Mouse (Mus musculus): ENCODE results near the gene Txndc2. TPM values are rescaled to one million over a fixed set of nuclear protein-coding genes. Genes with fewer than 3 reads are reported as not detected.

The Txndc2 gene
- total and polyA plus RNA-seq, 3 experiments, result 0.12 TPM; not detected in 2

- peak within 1 kb of the TSS; percentile 96 for H3K9ac ChIP-seq (ENCODE audit: low read depth, low read length)
- H3K79me2 ChIP-seq (replicated peaks; ENCODE audit: control insufficient read depth, insufficient read depth, low read length), result peaks cover 9% of the 10 kb centered on the region
- peaks cover 19% of the 10 kb centered on the region for H3K36me3 ChIP-seq (ENCODE audit: control insufficient read depth, insufficient read depth, low read length)
- peak within 1 kb of the TSS; percentile 81 for H3K4me3 ChIP-seq
- peaks cover 8% of the 10 kb centered on the region for H3K4me1 ChIP-seq (ENCODE audit: control insufficient read depth, insufficient read depth, low read length)
- under 1% methylated on average over 83 of the region's 85 CpGs for WGBS
- DNase-seq, result peak; percentile 99
- no peaks in the 10 kb centered on the region for H3K27me3 ChIP-seq (ENCODE audit: control insufficient read depth, insufficient read depth, low read length)
- H3K27ac ChIP-seq, result peak within 1 kb of the TSS; percentile 100
- intact Hi-C loops (cut with DNase I), result loop anchor here (2.0 kb wide), 2 partner anchors 171 to 487 kb away; partner anchors contain the start of gene Ndufv2
- TF ChIP-seq EP300 (IDR thresholded peaks at IDR 0.05; ENCODE audit: insufficient read depth, low read depth, low read length) (peak; percentile 42; the same call in 1 of the 2 replicates), POLR2A (IDR thresholded peaks at IDR 0.05; ENCODE audit: insufficient read depth, low read depth, low read length) (peak; percentile 72), CTCF (IDR thresholded peaks at IDR 0.05) (no peak)
Measured at GRCm38 (mm10) chr17:65613463-65614412, 28.2 kb downstream of the Txndc2 start, which contains the start of gene Vapa. Vapa (minus strand) TSS chr17:65613555.

- intact Hi-C loops (cut with DNase I), result loop anchor here (2.0 kb wide), 1 partner anchor 172 kb away; no protein-coding TSS in a partner anchor
- peak overlapping the region; percentile 96 for H3K9ac ChIP-seq (ENCODE audit: low read depth, low read length)
- TF ChIP-seq EP300 (IDR thresholded peaks at IDR 0.05; ENCODE audit: insufficient read depth, low read depth, low read length) (no peak), POLR2A (IDR thresholded peaks at IDR 0.05; ENCODE audit: insufficient read depth, low read depth, low read length) (no peak), CTCF (IDR thresholded peaks at IDR 0.05) (no peak)
- peaks cover 25% of the 10 kb centered on the region for H3K36me3 ChIP-seq (ENCODE audit: control insufficient read depth, insufficient read depth, low read length)
- peaks cover 9% of the 10 kb centered on the region for H3K79me2 ChIP-seq (replicated peaks; ENCODE audit: control insufficient read depth, insufficient read depth, low read length)
- no peaks in the 10 kb centered on the region for H3K27me3 ChIP-seq (ENCODE audit: control insufficient read depth, insufficient read depth, low read length)
- peaks cover 12% of the 10 kb centered on the region for H3K4me1 ChIP-seq (ENCODE audit: control insufficient read depth, insufficient read depth, low read length)
- H3K4me3 ChIP-seq, result peak overlapping the region; percentile 76
- DNase-seq, result no peak
- WGBS, result 1% methylated on average over 35 of the region's 42 CpGs
- peak overlapping the region; percentile 100 for H3K27ac ChIP-seq
Measured at GRCm38 (mm10) chr17:65613142-65613462, 28.9 kb downstream of the Txndc2 start.

GRCm38 (mm10) chr17:65612391-65613141, 29.4 kb downstream of the Txndc2 start:
- Histone ChIP-seq H3K79me2 (replicated peaks; ENCODE audit: control insufficient read depth, insufficient read depth, low read length) (peaks cover 12% of the 10 kb centered on the region), H3K4me3 (peak overlapping the region; percentile 81), H3K4me1 (ENCODE audit: control insufficient read depth, insufficient read depth, low read length) (peaks cover 16% of the 10 kb centered on the region), H3K27me3 (ENCODE audit: control insufficient read depth, insufficient read depth, low read length) (no peaks in the 10 kb centered on the region), H3K9ac (ENCODE audit: low read depth, low read length) (peak overlapping the region; percentile 96), H3K36me3 (ENCODE audit: control insufficient read depth, insufficient read depth, low read length) (peaks cover 30% of the 10 kb centered on the region), H3K27ac (peak overlapping the region; percentile 100)
- DNase-seq, result peak; percentile 62 to 64
- under 1% methylated on average over 61 of the region's 91 CpGs for WGBS
- intact Hi-C loops (cut with DNase I), result loop anchor here (2.0 kb wide), 1 partner anchor 172 kb away; no protein-coding TSS in a partner anchor
- TF ChIP-seq EP300 (IDR thresholded peaks at IDR 0.05; ENCODE audit: insufficient read depth, low read depth, low read length) (no peak), CTCF (IDR thresholded peaks at IDR 0.05) (no peak)

DNA sequence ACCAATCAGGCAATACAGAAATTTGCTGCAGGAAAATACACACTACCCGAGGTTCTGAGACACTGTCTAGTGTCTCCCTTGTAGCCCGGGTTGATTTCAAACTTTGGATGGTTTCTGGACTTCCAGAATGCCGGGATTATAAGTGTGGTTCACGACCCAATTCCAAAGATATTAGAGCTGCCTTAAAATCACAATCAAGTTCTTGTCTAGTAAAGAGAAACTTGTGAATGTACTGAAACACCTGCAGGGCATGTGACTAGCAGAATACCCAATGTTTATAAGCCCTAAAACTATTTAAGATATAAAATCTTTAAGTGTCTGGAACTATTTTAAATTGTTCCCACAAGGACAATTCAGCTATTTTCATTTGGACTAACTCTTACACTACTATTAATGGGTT, 30.2 kb downstream of the Txndc2 start:
- under 1% methylated on average over 4 of the region's 4 CpGs for WGBS
- Histone ChIP-seq H3K79me2 (replicated peaks; ENCODE audit: control insufficient read depth, insufficient read depth, low read length) (peaks cover 12% of the 10 kb centered on the region), H3K27me3 (ENCODE audit: control insufficient read depth, insufficient read depth, low read length) (no peaks in the 10 kb centered on the region), H3K27ac (no peak overlapping the region; the same call in 1 of the 2 replicates), H3K4me3 (peak overlapping the region; percentile 81), H3K9ac (ENCODE audit: low read depth, low read length) (no peak overlapping the region), H3K36me3 (ENCODE audit: control insufficient read depth, insufficient read depth, low read length) (peaks cover 38% of the 10 kb centered on the region), H3K4me1 (ENCODE audit: control insufficient read depth, insufficient read depth, low read length) (peaks cover 20% of the 10 kb centered on the region)
- DNase-seq, result no peak
- intact Hi-C loops (cut with DNase I), result loop anchor here (2.0 kb wide), 1 partner anchor 173 kb away; no protein-coding TSS in a partner anchor
- TF ChIP-seq CTCF (IDR thresholded peaks at IDR 0.05), result no peak
- no peak for TF ChIP-seq EP300 (IDR thresholded peaks at IDR 0.05; ENCODE audit: insufficient read depth, low read depth, low read length)
- no peak for TF ChIP-seq POLR2A (IDR thresholded peaks at IDR 0.05; ENCODE audit: insufficient read depth, low read depth, low read length)

- TF ChIP-seq EP300 (IDR thresholded peaks at IDR 0.05; ENCODE audit: insufficient read depth, low read depth, low read length) (no peak), POLR2A (IDR thresholded peaks at IDR 0.05; ENCODE audit: insufficient read depth, low read depth, low read length) (no peak), CTCF (IDR thresholded peaks at IDR 0.05) (no peak)
- 24% methylated on average over 5 of the region's 5 CpGs for WGBS
- H3K4me1 ChIP-seq (ENCODE audit: control insufficient read depth, insufficient read depth, low read length), result peaks cover 32% of the 10 kb centered on the region
Measured at GRCm38 (mm10) chr17:65608743-65609142, 33.2 kb downstream of the Txndc2 start.

More at GRCm38 (mm10) chr17:65608743-65609142, 33.2 kb downstream of the Txndc2 start:
- intact Hi-C loops (cut with DNase I), result no loop called here
- H3K79me2 ChIP-seq (replicated peaks; ENCODE audit: control insufficient read depth, insufficient read depth, low read length), result peaks cover 22% of the 10 kb centered on the region
- H3K27ac ChIP-seq, result no peak overlapping the region
- no peak overlapping the region for H3K9ac ChIP-seq (ENCODE audit: low read depth, low read length)
- DNase-seq, result no peak
- H3K36me3 ChIP-seq (ENCODE audit: control insufficient read depth, insufficient read depth, low read length), result peaks cover 56% of the 10 kb centered on the region
- no peak overlapping the region for H3K4me3 ChIP-seq
- H3K27me3 ChIP-seq (ENCODE audit: control insufficient read depth, insufficient read depth, low read length), result no peaks in the 10 kb centered on the region
